Mouse (Mus musculus): ENCODE data around the gene H2-K1. TPM values are rescaled to one million over a fixed set of nuclear protein-coding genes. Genes with fewer than 3 reads are reported as not detected.

Gene H2-K1
- polyA plus RNA-seq, 1 experiment = 98.4 TPM

DNA sequence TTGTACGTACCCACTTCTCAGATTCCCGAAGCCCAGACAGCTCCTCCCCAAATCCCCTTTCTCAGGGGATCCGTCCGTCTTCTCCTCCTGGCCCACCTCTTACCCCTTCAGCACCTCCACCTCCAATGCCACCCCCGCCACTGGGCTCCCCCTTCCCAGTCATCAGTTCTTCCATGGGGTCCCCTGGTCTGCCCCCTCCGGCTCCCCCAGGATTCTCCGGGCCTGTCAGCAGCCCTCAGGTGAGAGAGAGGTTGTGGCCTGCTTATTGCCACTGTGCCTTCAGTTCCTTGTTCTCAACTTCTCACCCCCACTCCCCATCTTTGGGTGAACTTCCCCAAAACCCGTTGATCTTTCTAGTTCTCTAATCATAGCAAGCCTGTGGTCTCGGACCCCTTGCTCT, 32.7 kb upstream of the H2-K1 start:
- H3K27me3 ChIP-seq (ENCODE audit: control insufficient read depth, insufficient read depth, low read length, poor library complexity, severe bottlenecking) = no peaks in the 10 kb centered on the region
- H3K27ac ChIP-seq (ENCODE audit: insufficient read depth, low read length) = no peak overlapping the region
- no peak for TF ChIP-seq EP300 (IDR thresholded peaks at IDR 0.05; ENCODE audit: insufficient read depth, low read depth, low read length)
- no peak for TF ChIP-seq CTCF (IDR thresholded peaks at IDR 0.05; ENCODE audit: low read depth, low read length)
- no peak for TF ChIP-seq POLR2A (IDR thresholded peaks at IDR 0.05; ENCODE audit: insufficient read depth, low read length)
- H3K36me3 ChIP-seq (ENCODE audit: control insufficient read depth, insufficient read depth, low read length, poor library complexity, severe bottlenecking) = peaks cover 33% of the 10 kb centered on the region
- H3K9ac ChIP-seq (ENCODE audit: low read depth, poor library complexity, severe bottlenecking) = peak overlapping the region; percentile 97
- no peaks in the 10 kb centered on the region for H3K9me3 ChIP-seq (replicated peaks; ENCODE audit: control insufficient read depth, insufficient read depth, low read length, poor library complexity, severe bottlenecking)
- H3K4me3 ChIP-seq (ENCODE audit: low read depth, low read length) = peak overlapping the region; percentile 64
- H3K4me1 ChIP-seq (ENCODE audit: control insufficient read depth, insufficient read depth, low read length) = no peaks in the 10 kb centered on the region

DNA sequence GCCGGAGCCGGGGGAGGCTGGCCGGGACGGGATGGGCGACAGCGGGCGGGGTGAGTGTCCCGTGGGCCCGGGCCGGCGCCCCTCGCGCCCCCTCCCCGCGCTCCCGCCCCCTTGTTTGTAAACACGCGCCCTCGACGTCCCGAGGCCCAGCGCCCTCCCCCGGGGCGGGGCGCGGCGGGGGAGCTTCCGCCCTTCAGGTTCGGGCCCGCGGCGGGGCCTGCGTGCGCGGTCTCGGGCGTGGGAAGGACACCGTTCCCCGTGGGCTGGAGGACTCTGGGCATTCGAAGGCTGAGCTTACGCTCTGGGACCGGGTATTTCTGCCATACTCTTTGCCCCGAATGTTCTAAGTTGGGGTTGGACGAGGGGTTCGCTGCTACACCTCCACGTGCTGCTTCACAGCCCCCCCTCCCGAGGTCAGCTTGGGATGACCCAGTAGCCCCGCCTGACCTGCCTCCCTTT, 32.1 kb upstream of the H2-K1 start:
- Histone ChIP-seq H3K9ac (ENCODE audit: low read depth, poor library complexity, severe bottlenecking) (peak overlapping the region; percentile 97), H3K27me3 (ENCODE audit: control insufficient read depth, insufficient read depth, low read length, poor library complexity, severe bottlenecking) (no peaks in the 10 kb centered on the region), H3K27ac (ENCODE audit: insufficient read depth, low read length) (0 out of 2 replicates have a peak overlapping the region, but pooled peaks have one; percentile 7), H3K4me3 (ENCODE audit: low read depth, low read length) (peak overlapping the region; percentile 64), H3K9me3 (replicated peaks; ENCODE audit: control insufficient read depth, insufficient read depth, low read length, poor library complexity, severe bottlenecking) (no peaks in the 10 kb centered on the region), H3K4me1 (ENCODE audit: control insufficient read depth, insufficient read depth, low read length) (no peaks in the 10 kb centered on the region), H3K36me3 (ENCODE audit: control insufficient read depth, insufficient read depth, low read length, poor library complexity, severe bottlenecking) (peaks cover 30% of the 10 kb centered on the region)
- TF ChIP-seq EP300 (IDR thresholded peaks at IDR 0.05; ENCODE audit: insufficient read depth, low read depth, low read length) (no peak), CTCF (IDR thresholded peaks at IDR 0.05; ENCODE audit: low read depth, low read length) (no peak), POLR2A (IDR thresholded peaks at IDR 0.05; ENCODE audit: insufficient read depth, low read length) (no peak)

DNA sequence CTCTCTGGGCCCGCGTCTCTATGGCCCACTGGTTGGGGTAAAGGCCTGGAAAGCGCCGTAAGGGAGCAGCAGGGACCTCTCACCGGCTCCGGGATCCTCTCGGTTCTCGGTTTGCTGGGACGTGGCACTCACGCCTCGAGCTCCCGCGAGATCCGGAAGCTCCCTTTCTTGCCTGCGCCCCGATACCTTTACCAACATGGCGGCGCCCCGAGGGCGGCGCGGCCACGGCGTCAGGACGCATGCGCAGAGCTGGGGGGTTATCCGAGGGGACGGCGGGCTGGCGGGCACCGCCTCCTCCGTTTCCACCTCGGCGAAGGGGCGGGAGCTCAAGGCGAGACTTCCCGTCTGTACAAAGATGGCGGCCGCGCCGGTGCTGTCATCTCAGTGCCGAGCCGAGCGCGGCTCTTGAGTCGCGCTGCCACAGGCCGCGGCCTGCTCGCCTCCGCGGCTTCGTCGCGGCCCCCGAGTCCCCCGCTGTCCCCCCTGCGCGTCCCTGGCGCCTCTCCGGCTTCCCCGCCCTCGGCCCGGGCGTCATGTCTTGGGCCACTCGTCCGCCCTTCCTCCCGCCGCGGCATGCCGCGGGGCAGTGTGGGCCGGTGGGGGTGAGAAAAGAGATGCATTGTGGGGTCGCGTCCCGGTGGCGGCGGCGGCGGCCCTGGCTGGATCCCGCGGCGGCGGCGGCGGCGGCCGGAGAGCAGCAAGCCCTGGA, 31.5 kb upstream of the H2-K1 start, which contains the start of the genes Slc39a7 and Rxrb:
Gene Slc39a7 (minus strand): TSS at position 218 of the 709 bp plus-strand sequence.
Gene Rxrb (plus strand): TSS at position 348 of the 709 bp plus-strand sequence.
- Histone ChIP-seq H3K27me3 (ENCODE audit: control insufficient read depth, insufficient read depth, low read length, poor library complexity, severe bottlenecking) (no peaks in the 10 kb centered on the region), H3K9ac (ENCODE audit: low read depth, poor library complexity, severe bottlenecking) (peak within 1 kb of the TSS; percentile 97), H3K9me3 (replicated peaks; ENCODE audit: control insufficient read depth, insufficient read depth, low read length, poor library complexity, severe bottlenecking) (no peaks in the 10 kb centered on the region), H3K4me1 (ENCODE audit: control insufficient read depth, insufficient read depth, low read length) (peaks cover 3% of the 10 kb centered on the region), H3K27ac (ENCODE audit: insufficient read depth, low read length) (peak within 1 kb of the TSS; percentile 37), H3K4me3 (ENCODE audit: low read depth, low read length) (peak within 1 kb of the TSS; percentile 93), H3K36me3 (ENCODE audit: control insufficient read depth, insufficient read depth, low read length, poor library complexity, severe bottlenecking) (peaks cover 30% of the 10 kb centered on the region)
- TF ChIP-seq EP300 (IDR thresholded peaks at IDR 0.05; ENCODE audit: insufficient read depth, low read depth, low read length) = peak; percentile 39; the same call in 1 of the 2 replicates
- no peak for TF ChIP-seq CTCF (IDR thresholded peaks at IDR 0.05; ENCODE audit: low read depth, low read length)
- TF ChIP-seq POLR2A (IDR thresholded peaks at IDR 0.05; ENCODE audit: insufficient read depth, low read length) = peak; percentile 40

DNA sequence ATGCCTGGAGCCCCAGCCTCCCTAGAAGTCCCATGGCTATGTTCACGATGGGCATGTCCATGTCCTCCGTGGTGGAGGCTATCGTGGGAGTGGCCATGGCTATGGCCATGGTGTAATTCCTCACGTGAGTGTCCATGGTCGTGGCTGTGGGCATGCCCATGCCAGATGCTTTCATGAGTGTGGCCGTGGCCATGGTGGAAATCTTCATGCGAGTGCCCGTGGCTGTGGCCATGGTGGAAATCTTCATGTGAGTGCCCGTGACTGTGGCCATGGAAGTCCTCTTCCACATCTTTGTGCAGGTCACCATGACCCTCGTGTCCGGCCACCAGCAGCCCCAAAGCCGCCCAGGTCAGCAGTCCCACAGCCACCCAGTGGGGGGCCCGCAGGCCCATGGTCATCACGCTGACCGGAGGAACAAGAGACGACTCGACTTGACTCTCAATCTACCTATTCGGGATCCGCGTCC, 30.7 kb upstream of the H2-K1 start:
- H3K9ac ChIP-seq (ENCODE audit: low read depth, poor library complexity, severe bottlenecking) = peak overlapping the region; percentile 97
- peaks cover 25% of the 10 kb centered on the region for H3K36me3 ChIP-seq (ENCODE audit: control insufficient read depth, insufficient read depth, low read length, poor library complexity, severe bottlenecking)
- H3K27me3 ChIP-seq (ENCODE audit: control insufficient read depth, insufficient read depth, low read length, poor library complexity, severe bottlenecking) = no peaks in the 10 kb centered on the region
- no peaks in the 10 kb centered on the region for H3K9me3 ChIP-seq (replicated peaks; ENCODE audit: control insufficient read depth, insufficient read depth, low read length, poor library complexity, severe bottlenecking)
- H3K4me1 ChIP-seq (ENCODE audit: control insufficient read depth, insufficient read depth, low read length) = peaks cover 5% of the 10 kb centered on the region
- peak overlapping the region; percentile 37 for H3K27ac ChIP-seq (ENCODE audit: insufficient read depth, low read length)
- H3K4me3 ChIP-seq (ENCODE audit: low read depth, low read length) = peak overlapping the region; percentile 93
- TF ChIP-seq CTCF (IDR thresholded peaks at IDR 0.05; ENCODE audit: low read depth, low read length) (no peak), POLR2A (IDR thresholded peaks at IDR 0.05; ENCODE audit: insufficient read depth, low read length) (no peak), EP300 (IDR thresholded peaks at IDR 0.05; ENCODE audit: insufficient read depth, low read depth, low read length) (no peak)

DNA sequence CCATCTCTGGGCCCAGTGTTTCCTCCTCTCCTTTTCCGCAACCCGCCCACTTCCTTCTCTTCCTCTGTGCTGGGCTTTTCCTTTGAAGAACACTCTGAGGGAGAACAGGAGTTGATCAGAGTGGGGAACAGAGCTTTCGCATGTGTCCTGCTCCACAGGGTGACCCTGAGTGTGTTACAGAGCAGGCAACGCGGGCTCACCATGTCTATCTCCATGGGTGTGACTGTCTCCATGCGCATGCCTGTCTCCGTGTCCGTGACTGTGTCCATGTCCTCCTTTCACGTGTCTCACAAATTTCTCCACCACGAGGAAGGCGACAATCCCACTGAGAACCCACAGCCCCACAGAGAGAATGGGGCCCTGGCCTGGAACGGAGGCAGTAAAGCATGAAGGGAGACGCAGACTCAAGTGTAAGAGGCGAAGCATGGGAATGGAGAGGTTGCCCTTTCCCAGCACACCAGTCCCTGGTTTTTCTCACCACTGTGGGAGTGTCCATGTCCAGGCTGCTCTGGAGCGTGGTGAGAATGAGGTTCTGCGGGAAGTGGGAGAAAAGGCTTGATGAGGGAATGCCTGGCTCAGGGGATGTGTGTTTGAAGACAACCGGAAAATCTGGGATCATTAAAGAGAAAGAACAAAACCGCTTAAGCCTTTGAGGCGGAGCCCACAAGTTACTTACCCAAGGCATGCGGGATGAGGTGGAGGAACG, 29.9 kb upstream of the H2-K1 start:
- no peaks in the 10 kb centered on the region for H3K27me3 ChIP-seq (ENCODE audit: control insufficient read depth, insufficient read depth, low read length, poor library complexity, severe bottlenecking)
- peaks cover 8% of the 10 kb centered on the region for H3K4me1 ChIP-seq (ENCODE audit: control insufficient read depth, insufficient read depth, low read length)
- peak overlapping the region; percentile 93 for H3K4me3 ChIP-seq (ENCODE audit: low read depth, low read length)
- no peak overlapping the region for H3K27ac ChIP-seq (ENCODE audit: insufficient read depth, low read length)
- no peak for TF ChIP-seq EP300 (IDR thresholded peaks at IDR 0.05; ENCODE audit: insufficient read depth, low read depth, low read length)
- TF ChIP-seq CTCF (IDR thresholded peaks at IDR 0.05; ENCODE audit: low read depth, low read length) = no peak
- no peak for TF ChIP-seq POLR2A (IDR thresholded peaks at IDR 0.05; ENCODE audit: insufficient read depth, low read length)
- H3K9ac ChIP-seq (ENCODE audit: low read depth, poor library complexity, severe bottlenecking) = peak overlapping the region; percentile 97
- H3K36me3 ChIP-seq (ENCODE audit: control insufficient read depth, insufficient read depth, low read length, poor library complexity, severe bottlenecking) = peaks cover 24% of the 10 kb centered on the region
- no peaks in the 10 kb centered on the region for H3K9me3 ChIP-seq (replicated peaks; ENCODE audit: control insufficient read depth, insufficient read depth, low read length, poor library complexity, severe bottlenecking)
